Mouse (Mus musculus): ENCODE data around the gene Tnpo2.

Gene Tnpo2

GRCm38 (mm10) chr8:85036718-85037365, at the start of gene Tnpo2:
Gene Tnpo2 (plus strand): TSS chr8:85036915.
- in situ Hi-C loops (cut with MboI, MseI): no loop called here

- in situ Hi-C loops (cut with MboI, MseI): no loop called here
Measured at GRCm38 (mm10) chr8:84987388-84987787, 49.3 kb upstream of the Tnpo2 start.

- in situ Hi-C loops (cut with MboI, MseI): no loop called here
Measured at GRCm38 (mm10) chr8:84987903-84988302, 48.8 kb upstream of the Tnpo2 start.

GRCm38 (mm10) chr8:84989311-84989731, 47.4 kb upstream of the Tnpo2 start:
- in situ Hi-C loops (cut with MboI, MseI): no loop called here

- in situ Hi-C loops (cut with MboI, MseI): loop anchor here in 1 of 2 experiments (5.0 kb wide), 1 partner anchor 33 kb away; no protein-coding TSS in a partner anchor
Measured at GRCm38 (mm10) chr8:84989810-84990209, 46.9 kb upstream of the Tnpo2 start.

- in situ Hi-C loops (cut with MboI, MseI): loop anchor here in 1 of 2 experiments (5.0 kb wide), 1 partner anchor 33 kb away; no protein-coding TSS in a partner anchor
Measured at GRCm38 (mm10) chr8:84990349-84990748, 46.4 kb upstream of the Tnpo2 start, which contains the start of gene Hook2. Gene Hook2 (plus strand): TSS chr8:84990603.

GRCm38 (mm10) chr8:84990836-84991235, 45.9 kb upstream of the Tnpo2 start:
- in situ Hi-C loops (cut with MboI, MseI): loop anchor here in 1 of 2 experiments (5.0 kb wide), 1 partner anchor 34 kb away; no protein-coding TSS in a partner anchor

- in situ Hi-C loops (cut with MboI, MseI): loop anchor here in 1 of 2 experiments (5.0 kb wide), 1 partner anchor 37 kb away; no protein-coding TSS in a partner anchor
Measured at GRCm38 (mm10) chr8:84994375-84994774, 42.3 kb upstream of the Tnpo2 start.

GRCm38 (mm10) chr8:84995680-84996079, 41.0 kb upstream of the Tnpo2 start:
- in situ Hi-C loops (cut with MboI, MseI): no loop called here

- in situ Hi-C loops (cut with MboI, MseI): no loop called here
Measured at GRCm38 (mm10) chr8:84996978-84997377, 39.7 kb upstream of the Tnpo2 start.

GRCm38 (mm10) chr8:84997649-84998295, 38.9 kb upstream of the Tnpo2 start:
- in situ Hi-C loops (cut with MboI, MseI): no loop called here

- in situ Hi-C loops (cut with MboI, MseI): loop anchor here in 1 of 2 experiments (5.0 kb wide), 1 partner anchor 35 kb away; no protein-coding TSS in a partner anchor
Measured at GRCm38 (mm10) chr8:85007686-85008085, 29.0 kb upstream of the Tnpo2 start.

GRCm38 (mm10) chr8:85011242-85011641, 25.5 kb upstream of the Tnpo2 start:
- in situ Hi-C loops (cut with MboI, MseI): no loop called here

GRCm38 (mm10) chr8:85013230-85013840, 23.4 kb upstream of the Tnpo2 start:
- in situ Hi-C loops (cut with MboI, MseI): no loop called here

GRCm38 (mm10) chr8:85014431-85014830, 22.3 kb upstream of the Tnpo2 start, which contains the start of gene Best2:
Gene Best2 (minus strand): TSS chr8:85014531.
- in situ Hi-C loops (cut with MboI, MseI): no loop called here

- in situ Hi-C loops (cut with MboI, MseI): no loop called here
Measured at GRCm38 (mm10) chr8:85016724-85017123, 20.0 kb upstream of the Tnpo2 start.

GRCm38 (mm10) chr8:85017209-85017608, 19.5 kb upstream of the Tnpo2 start:
- in situ Hi-C loops (cut with MboI, MseI): no loop called here

GRCm38 (mm10) chr8:85021514-85022055, 15.1 kb upstream of the Tnpo2 start:
- in situ Hi-C loops (cut with MboI, MseI): no loop called here

GRCm38 (mm10) chr8:85023846-85024245, 12.9 kb upstream of the Tnpo2 start:
- in situ Hi-C loops (cut with MboI, MseI): no loop called here

- in situ Hi-C loops (cut with MboI, MseI): loop anchor here in 1 of 2 experiments (5.0 kb wide), 1 partner anchor 48 kb away; the partner anchor contains the start of gene Junb
Measured at GRCm38 (mm10) chr8:85025098-85025932, 11.4 kb upstream of the Tnpo2 start, which contains the start of gene Asna1. Gene Asna1 (minus strand): TSS chr8:85025281.

Measured in T-helper 17 cell (primary cell).